Mouse (Mus musculus) adrenal gland, postnatal 14 days (tissue): ENCODE results near the gene Olfr52. TPM values are rescaled to one million over a fixed set of nuclear protein-coding genes. Genes with fewer than 3 reads are reported as not detected.
"Not testable (repeated sequence)": the region's sequence is repeated elsewhere in the genome, so short reads cannot be mapped to it uniquely, and the experiment has no call there.

Experiments
- DNase-seq: peaks from one replicate; pipeline ENCODE4 v3.0.0; 2021; ENCODE audit warnings: mixed read lengths
- long read RNA-seq, 2 experiments: library from polyadenylated mRNA; stranded (forward); transcript quantifications; one replicate each; pipeline ENCODE4 v2.0.0; 2021
- total RNA-seq: library from RNA; stranded (reverse); gene quantifications from 2 replicates; pipeline ENCODE4 v1.2.3, GENCODE M21; 2021

Gene Olfr52
- total RNA-seq = not detected in 2 replicates
- long read RNA-seq, experiment 1 = 0 reads
- long read RNA-seq, experiment 2 = 0 reads

DNA sequence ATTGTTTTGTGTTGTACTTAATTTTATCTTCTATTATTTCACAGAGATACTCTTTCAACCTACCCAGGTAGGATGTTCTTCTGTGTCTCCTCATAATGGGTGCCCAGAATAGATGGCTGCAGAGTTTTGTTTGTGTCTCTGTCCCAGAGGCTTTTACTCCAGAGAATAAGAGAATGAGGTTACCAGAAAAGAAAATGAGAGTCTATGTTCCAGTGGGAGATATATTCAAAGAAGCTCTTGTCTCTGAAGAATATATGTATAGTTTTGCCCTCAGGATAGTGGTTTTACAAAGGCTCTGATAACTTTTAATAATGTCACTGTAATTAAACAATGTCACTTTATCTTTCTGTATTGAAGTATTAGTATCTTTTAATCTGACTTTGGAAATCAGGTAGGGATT, at the start of gene Olfr52:
Gene Olfr52, minus strand, starts transcription at position 101 of the 400 bp plus-strand sequence.
- no peak for DNase-seq

DNA sequence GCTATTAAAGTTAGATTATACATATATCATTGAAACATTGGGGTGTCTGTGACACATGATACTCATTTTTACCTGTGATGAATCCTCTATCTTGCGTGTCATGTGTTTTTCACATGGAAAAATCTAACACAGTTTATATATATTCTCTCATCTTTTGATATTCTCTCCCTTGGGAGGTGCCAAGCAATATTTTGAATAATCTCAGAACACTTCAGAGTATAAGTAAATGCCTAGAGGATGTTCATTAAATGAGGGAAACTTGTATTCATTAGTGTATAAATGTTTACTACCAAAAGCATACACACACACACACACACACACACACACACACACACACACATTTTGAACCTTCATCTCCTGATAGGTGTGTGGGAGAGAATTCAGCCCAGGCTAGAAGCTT, 45.8 kb upstream of the Olfr52 start, which contains the start of gene Olfr1047:
Gene Olfr1047, minus strand, starts transcription at position 101 of the 400 bp plus-strand sequence.
- no peak for DNase-seq

GRCm38 (mm10) chr2:86219214-86219613, 33.7 kb upstream of the Olfr52 start, which contains the start of gene Olfr1046:
Gene Olfr1046 (minus strand): TSS chr2:86219314.
- DNase-seq = no peak

GRCm38 (mm10) chr2:86202909-86203308, 17.4 kb upstream of the Olfr52 start, which contains the start of gene Olfr1045:
Gene Olfr1045 (minus strand): TSS chr2:86203009.
- DNase-seq = no peak

DNA sequence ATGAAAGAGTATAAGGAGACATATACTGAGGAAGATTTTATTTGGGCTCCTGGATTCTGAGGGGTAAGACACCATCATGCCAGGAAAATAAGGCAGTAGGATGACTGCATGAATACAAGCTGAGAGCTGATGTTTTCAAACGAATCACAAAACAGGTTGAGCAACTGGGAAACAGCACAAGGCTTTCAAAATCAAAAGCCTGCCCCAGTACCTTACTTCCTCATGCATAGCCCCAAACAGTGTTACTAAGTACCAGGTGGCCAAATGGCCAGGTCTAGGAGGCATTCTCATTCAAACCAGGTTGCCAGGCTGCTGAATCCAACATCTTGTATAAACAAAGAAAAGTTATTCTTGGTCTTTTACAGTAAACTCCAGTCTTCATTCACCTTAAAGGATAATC, 10.4 kb upstream of the Olfr52 start:
- DNase-seq = no peak

DNA sequence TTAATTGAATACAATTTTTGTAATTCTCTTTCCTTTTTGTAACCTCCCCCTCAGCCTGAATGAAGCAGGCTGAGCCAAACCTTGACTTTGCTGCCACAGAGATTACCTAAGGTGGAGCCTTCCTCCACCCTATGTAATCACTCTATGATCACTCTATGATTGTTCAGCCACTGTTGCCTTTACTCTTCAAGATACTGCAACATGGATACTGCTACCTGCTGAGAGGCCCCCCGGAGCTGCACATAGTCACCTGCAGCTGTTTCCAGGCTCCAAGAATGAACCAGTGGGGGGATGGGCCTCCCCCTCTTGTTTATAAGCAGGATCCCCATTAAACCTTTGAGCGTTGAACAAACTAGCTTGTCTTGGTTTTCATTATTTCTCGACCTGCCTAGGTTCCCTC, 5.5 kb downstream of the Olfr52 start:
- no peak for DNase-seq

- no peak for DNase-seq
These were observed 7.8 kb downstream of the Olfr52 start, which contains the start of gene Olfr1044 for GRCm38 (mm10) chr2:86177720-86178119. Gene Olfr1044 (minus strand): TSS chr2:86177820.

DNA sequence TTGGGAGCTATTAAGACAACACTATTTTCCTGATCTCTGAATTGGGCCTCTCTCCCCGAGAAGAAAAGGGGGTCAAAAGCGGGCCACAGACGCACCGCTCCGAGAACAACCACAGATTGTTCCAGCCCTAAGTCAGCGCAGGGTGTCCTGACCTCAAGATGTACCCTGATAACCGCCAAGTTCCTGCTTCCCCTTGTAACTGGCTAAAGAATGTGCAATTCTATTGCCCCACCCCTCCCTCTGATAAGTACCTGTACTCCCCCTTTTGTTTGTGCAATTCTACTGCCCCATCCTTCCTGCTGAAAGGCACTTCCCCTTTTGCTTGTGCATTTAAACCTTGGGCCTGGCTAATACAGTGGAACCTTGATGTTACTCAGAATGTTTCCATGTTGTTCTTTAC, 10.1 kb downstream of the Olfr52 start:
- not testable (repeated sequence) for DNase-seq

- no peak for DNase-seq
These were observed 18.1 kb downstream of the Olfr52 start, which contains the start of gene Olfr1043 for GRCm38 (mm10) chr2:86167422-86167821. Gene Olfr1043 (minus strand): TSS chr2:86167522.

DNA sequence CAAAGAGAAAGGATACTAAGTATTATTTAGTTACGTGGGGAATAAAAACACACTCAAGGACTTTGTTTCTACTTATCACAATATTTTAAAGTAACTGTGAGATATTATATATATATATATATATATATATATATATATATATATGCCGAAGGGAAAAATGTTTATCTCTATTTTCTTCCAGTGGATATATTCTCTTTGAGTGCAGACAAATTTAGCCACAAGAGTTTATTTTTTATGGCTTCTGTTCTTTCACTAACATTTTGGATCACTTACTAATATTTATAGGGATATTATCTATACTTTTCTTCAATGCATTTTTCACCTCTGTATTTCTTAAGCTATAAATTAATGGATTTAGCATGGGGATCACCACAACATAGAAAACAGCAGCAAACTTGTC, 23.7 kb downstream of the Olfr52 start, which contains the start of gene Olfr1042:
Gene Olfr1042, minus strand, starts transcription at position 101 of the 400 bp plus-strand sequence.
- DNase-seq = no peak

DNA sequence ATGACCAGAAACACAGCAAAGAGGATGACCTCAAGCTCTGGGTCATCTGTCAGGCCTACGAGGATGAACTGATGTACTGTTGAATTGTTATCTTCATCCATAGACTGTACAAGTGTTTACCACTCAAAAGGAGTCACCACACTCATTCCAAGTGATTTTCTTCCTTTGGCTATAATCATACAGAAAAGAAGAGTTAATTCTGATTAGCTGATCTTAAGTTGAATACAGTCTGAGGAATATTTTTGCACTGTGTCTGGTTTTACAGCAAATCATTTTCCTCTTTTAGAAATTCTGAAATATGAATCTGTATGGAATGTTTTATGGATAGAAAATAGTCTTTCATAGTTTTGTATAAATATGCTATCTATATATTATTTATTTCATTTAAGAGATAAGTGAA, 38.9 kb downstream of the Olfr52 start, which contains the start of gene Olfr1040:
Gene Olfr1040, minus strand, starts transcription at position 101 of the 400 bp plus-strand sequence.
- DNase-seq = no peak

DNA sequence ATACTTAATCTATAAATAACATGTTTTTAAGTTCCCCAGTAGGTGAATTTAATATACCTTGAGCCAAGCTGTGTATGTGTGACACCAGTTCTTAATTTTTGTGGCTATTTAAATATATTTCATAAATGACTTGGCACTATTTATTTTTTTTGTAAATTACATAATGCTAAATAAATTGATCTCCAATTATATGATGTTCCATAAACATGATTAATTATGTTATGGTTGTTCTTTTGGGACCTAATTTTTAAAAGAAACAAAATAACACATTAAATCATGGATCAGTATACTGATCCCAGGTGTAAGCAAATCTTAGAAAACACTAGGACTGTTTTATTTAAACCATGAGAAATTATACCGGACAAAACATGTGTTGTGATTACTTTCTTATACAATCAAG, 49.7 kb downstream of the Olfr52 start, which contains the start of gene Olfr1039:
Gene Olfr1039, minus strand, starts transcription at position 101 of the 400 bp plus-strand sequence.
- no peak for DNase-seq

Other genes starting within 250 kb of the Olfr52 start
- gene Olfr1028, start 235.2 kb downstream of the Olfr52 start, total RNA-seq = not detected in 2 replicates
- not detected in 2 replicates for gene Olfr1029, start 211.8 kb downstream of the Olfr52 start, total RNA-seq
- gene Olfr1030, start 206.4 kb downstream of the Olfr52 start, total RNA-seq = not detected in 2 replicates
- not detected in 2 replicates for gene Olfr1031, start 195.4 kb downstream of the Olfr52 start, total RNA-seq
- gene Olfr1032, start 180.1 kb downstream of the Olfr52 start, total RNA-seq = not detected in 2 replicates
- gene Olfr1033, start 165.1 kb downstream of the Olfr52 start, total RNA-seq = 3.3 and 6.6 TPM in 2 replicates
- 0.11 and 0.33 TPM in 2 replicates for gene Olfr1034, start 139.8 kb downstream of the Olfr52 start, total RNA-seq
- not detected in 2 replicates for gene Olfr1036, start 111.7 kb downstream of the Olfr52 start, total RNA-seq
- gene Olfr1037, start 98.3 kb downstream of the Olfr52 start, total RNA-seq = not detected in 2 replicates
- gene Olfr1039, start 49.8 kb downstream of the Olfr52 start, total RNA-seq = not detected in 2 replicates
- gene Olfr1040, start 39.0 kb downstream of the Olfr52 start, total RNA-seq = not detected in 2 replicates
- not detected in 2 replicates for gene Olfr1042, start 23.8 kb downstream of the Olfr52 start, total RNA-seq
- gene Olfr1043, start 18.2 kb downstream of the Olfr52 start, total RNA-seq = not detected in 2 replicates
- gene Olfr1044, start 7.9 kb downstream of the Olfr52 start, total RNA-seq = not detected in 2 replicates
- not detected in 2 replicates for gene Olfr1045, start 17.3 kb upstream of the Olfr52 start, total RNA-seq
- gene Olfr1046, start 33.6 kb upstream of the Olfr52 start, total RNA-seq = not detected in 2 replicates
- not detected in 2 replicates for gene Olfr1047, start 45.7 kb upstream of the Olfr52 start, total RNA-seq
- not detected in 2 replicates for gene Olfr1048, start 54.6 kb upstream of the Olfr52 start, total RNA-seq
- not detected in 2 replicates for gene Olfr1049, start 72.6 kb upstream of the Olfr52 start, total RNA-seq
- gene Olfr1051, start 93.4 kb upstream of the Olfr52 start, total RNA-seq = not detected in 2 replicates
- gene Olfr1052, start 106.8 kb upstream of the Olfr52 start, total RNA-seq = not detected in 2 replicates
- not detected in 2 replicates for gene Olfr1053, start 129.6 kb upstream of the Olfr52 start, total RNA-seq
- gene Olfr1054, start 149.8 kb upstream of the Olfr52 start, total RNA-seq = not detected in 2 replicates
- not detected in 2 replicates for gene Olfr1055, start 164.6 kb upstream of the Olfr52 start, total RNA-seq
- gene Olfr1056, start 176.8 kb upstream of the Olfr52 start, total RNA-seq = not detected in 2 replicates
- gene Olfr1057, start 192.7 kb upstream of the Olfr52 start, total RNA-seq = not detected in 2 replicates
- not detected in 2 replicates for gene Olfr1058, start 202.9 kb upstream of the Olfr52 start, total RNA-seq
- gene Olfr1061, start 228.4 kb upstream of the Olfr52 start, total RNA-seq = not detected in 2 replicates
- not detected in 2 replicates for gene Olfr1062, start 241.1 kb upstream of the Olfr52 start, total RNA-seq